Mouse (Mus musculus): ENCODE results near the gene Mrps33.
A peak's percentile ranks its signal among the peaks of the same experiment; 100 is the strongest.

Mrps33 gene

DNA sequence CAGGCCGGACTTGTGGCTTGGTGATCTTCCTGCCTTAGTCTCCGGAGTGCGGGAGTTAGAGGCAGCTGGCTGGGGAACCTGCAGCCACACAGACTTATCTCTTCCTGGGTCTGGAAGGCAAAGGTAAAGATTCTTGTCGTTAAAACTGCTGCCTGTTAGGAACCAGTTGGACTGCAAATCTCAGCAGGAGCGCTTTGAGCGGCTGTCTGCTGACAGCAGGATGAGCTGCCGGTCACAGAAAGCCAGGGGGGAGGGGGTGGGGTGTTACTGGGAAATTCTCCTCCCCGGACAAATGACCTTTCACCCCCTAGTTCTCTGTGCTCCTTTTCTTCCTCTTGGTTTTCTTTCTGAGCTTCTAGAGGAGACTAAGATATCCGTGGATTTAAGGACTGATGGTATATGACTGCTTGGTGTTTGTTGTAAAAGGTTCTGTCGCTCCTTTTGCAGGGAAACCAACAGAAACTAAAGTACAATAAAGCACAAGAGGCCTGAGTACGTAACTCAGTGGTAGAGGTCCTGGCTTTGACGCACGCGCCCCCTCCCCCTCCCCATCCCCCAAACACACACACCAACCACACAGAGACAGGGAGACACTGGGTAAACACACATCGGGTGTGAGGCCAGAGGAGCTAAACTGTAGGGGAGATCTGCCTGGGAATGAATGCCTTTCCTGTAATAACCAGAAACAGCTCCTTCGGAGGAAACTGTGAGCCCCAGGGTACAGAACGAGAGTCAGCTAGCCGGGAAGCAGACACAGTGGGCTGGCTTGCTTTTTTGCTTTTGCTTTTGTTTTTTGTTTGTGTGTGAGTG, 29.7 kb downstream of the Mrps33 start:
- peak; percentile 38 to 45 for DNase-seq (ENCODE audit: low spot score in 2 of 2)

DNA sequence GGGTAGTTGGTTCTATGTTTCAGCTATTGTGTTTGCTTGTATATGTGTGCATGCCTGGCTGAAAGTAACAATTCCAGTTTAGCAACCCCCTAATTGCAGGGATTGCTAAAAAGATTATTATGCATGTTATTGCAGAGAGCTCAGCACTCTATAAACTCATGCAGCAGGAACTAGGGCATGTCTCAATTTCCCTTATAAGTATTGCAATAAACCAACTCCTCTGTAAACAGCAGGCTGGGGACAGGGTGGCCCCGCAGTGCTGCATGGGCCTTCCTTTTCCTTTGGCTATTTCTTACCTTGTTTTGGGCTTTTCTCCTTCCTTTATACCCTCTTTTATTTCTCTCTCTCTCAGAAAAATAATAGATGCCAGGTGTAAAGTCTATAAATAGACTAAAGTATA, 32.3 kb downstream of the Mrps33 start:
- DNase-seq (ENCODE audit: low spot score in 2 of 2) = no peak

DNA sequence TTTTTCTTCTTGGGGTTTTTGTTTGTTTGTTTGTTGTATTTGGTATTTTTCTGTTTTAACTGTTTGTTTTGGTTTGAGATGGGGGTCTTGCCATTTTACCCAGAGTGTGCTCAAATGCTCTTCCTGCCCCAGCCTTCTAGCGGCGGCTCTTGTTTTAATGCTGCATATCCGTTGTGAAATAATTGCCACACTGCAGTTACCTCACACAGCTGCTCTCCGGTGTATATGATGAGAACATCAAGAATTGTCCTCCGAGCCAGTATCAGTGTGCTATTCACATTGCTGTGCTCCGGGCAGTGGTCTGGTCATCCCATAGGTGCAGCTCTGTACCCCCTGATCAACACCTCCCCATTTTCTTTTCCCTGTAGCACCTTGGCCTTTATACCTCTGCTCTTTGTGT, 34.5 kb downstream of the Mrps33 start:
- DNase-seq (ENCODE audit: low spot score in 2 of 2) = no peak

DNA sequence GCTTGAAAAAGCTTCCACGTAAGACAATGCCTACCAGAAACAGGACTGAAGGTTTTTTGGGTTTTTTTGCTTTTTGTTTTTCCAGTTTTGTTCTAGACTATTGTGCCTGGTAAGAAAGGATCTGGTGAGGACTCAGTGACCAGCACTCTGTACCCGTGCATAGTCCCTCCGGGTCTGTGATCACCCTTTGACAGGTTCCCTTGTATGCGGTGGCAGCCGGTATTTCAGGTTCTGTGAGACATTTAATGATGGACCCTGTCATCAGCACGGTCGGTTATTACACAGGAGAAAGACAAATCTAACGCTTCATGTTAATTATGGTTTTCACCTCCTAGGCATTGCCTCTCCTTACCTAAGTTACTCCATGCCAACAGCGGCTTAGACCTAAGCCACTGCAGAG, 35.8 kb downstream of the Mrps33 start:
- no peak for DNase-seq (ENCODE audit: low spot score in 2 of 2)

DNA sequence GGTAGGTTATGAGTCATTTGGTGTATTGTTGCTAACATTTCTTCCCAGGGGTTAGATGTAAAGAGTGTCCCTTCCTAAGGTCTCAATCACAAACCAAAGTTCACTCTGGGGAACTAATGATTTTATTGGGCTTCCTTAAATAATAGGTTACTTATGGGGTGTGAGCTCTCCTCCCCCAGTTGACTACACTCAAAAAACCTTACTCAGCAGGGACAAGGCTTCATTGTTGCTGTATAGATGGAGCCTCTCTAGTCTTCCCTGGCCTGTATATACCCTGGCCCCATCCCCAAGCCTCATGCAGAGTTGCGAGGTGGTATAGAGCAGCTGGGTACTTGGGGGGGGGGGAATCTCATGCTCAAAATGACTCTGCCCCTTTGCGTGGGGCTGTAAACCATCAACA, 53.6 kb downstream of the Mrps33 start:
- DNase-seq (ENCODE audit: low spot score in 2 of 2) = no peak

Measured in urinary bladder, postnatal 36 days (tissue).